Mouse (Mus musculus) lung, embryonic 14.5 days (tissue): ENCODE results near the gene Usp53. TPM values are rescaled to one million over a fixed set of nuclear protein-coding genes. Genes with fewer than 3 reads are reported as not detected.

ENCODE experiments used
- ATAC-seq: fragments of 200-750 bp; cut with Nextera tagmentation; 2 replicates; pipeline ENCODE4 v1.8.0; 2017; ENCODE audit warnings: mild to moderate bottlenecking, moderate TSS enrichment, moderate library complexity; ENCODE audit not compliant: insufficient read depth
- DNase-seq: peaks from one replicate; pipeline ENCODE4 v3.0.0-alpha.2; 2015
- H3K27ac ChIP-seq: fragments of 300-500 bp; sonication (generic); 2 replicates; pipeline ENCODE4 v1.5.1; 2014; ENCODE audit warnings: low read depth, mild to moderate bottlenecking, moderate library complexity
- H3K27me3 ChIP-seq: fragments of 300-500 bp; sonication (generic); 2 replicates; pipeline ENCODE4 v1.6.1; 2014; ENCODE audit warnings: low read length, control low read depth; ENCODE audit not compliant: insufficient read depth
- H3K36me3 ChIP-seq: fragments of 300-500 bp; sonication (generic); 2 replicates; pipeline ENCODE4 v1.6.1; 2014; ENCODE audit warnings: control low read depth; ENCODE audit not compliant: insufficient read depth
- H3K4me1 ChIP-seq: fragments of 300-500 bp; sonication (generic); 2 replicates; pipeline ENCODE4 v1.6.1; 2014; ENCODE audit warnings: antibody characterized with exemption, control low read depth; ENCODE audit not compliant: insufficient read depth
- H3K4me2 ChIP-seq: fragments of 300-500 bp; sonication (generic); 2 replicates; pipeline ENCODE4 v1.6.1; 2014; ENCODE audit warnings: mild to moderate bottlenecking
- H3K4me3 ChIP-seq: fragments of 300-500 bp; sonication (generic); 2 replicates; pipeline ENCODE4 v1.5.1; 2014; ENCODE audit warnings: low read depth, low read length
- H3K9ac ChIP-seq: fragments of 300-500 bp; sonication (generic); 2 replicates; pipeline ENCODE4 v1.6.1; 2014
- H3K9me3 ChIP-seq: fragments of 300-500 bp; sonication (generic); 2 replicates; pipeline ENCODE4 v1.6.1; 2016; ENCODE audit warnings: low read depth, low read length, control low read depth
- CTCF ChIP-seq: IDR thresholded peaks from 2 replicates; pipeline ENCODE4 v1.5.1; 2016; ENCODE audit warnings: antibody characterized with exemption, low read depth
- WGBS: fragments of 180-500 bp; shearing (Covaris S2); extraction: QIAGEN DNeasy Blood & Tissue Kit; methylation state at CpG from one replicate; pipeline ENCODE4 v1.1.7; 2014; 5-methylcytosine and 5-hydroxymethylcytosine counted together
- microRNA-seq: library from miRNA; unstranded; fragments of <30 nt; microRNA quantifications from one replicate; pipeline ENCODE4, GENCODE M21; 2016; ENCODE audit warnings: borderline number of aligned reads
- polyA plus RNA-seq: library from polyadenylated mRNA; unstranded; fragments of >200 nt; fragmentation: Nextera tagmentation; extraction: Ambion mirVana; gene quantifications from 2 replicates; pipeline ENCODE4 v1.2.1, GENCODE M21; 2014

Usp53 gene
- polyA plus RNA-seq, 1 experiment from 2014 or later, result 8.2 TPM

- H3K4me1 ChIP-seq, result no peaks in the 10 kb centered on the region
- WGBS, result 85% methylated on average over 2 of the region's 2 CpGs
- DNase-seq (no peak), ATAC-seq (no peak)
- H3K9me3 ChIP-seq, result no peaks in the 10 kb centered on the region
- no peaks in the 10 kb centered on the region for H3K27me3 ChIP-seq
- H3K36me3 ChIP-seq, result no peaks in the 10 kb centered on the region
- H3K27ac ChIP-seq, result no peak overlapping the region
- no peak overlapping the region for H3K9ac ChIP-seq
- TF ChIP-seq CTCF, result no peak
- H3K4me3 ChIP-seq, result no peak overlapping the region
- no peak overlapping the region for H3K4me2 ChIP-seq
These were observed 76.5 kb downstream of the Usp53 start for GRCm38 (mm10) chr3:122907841-122908240.

DNA sequence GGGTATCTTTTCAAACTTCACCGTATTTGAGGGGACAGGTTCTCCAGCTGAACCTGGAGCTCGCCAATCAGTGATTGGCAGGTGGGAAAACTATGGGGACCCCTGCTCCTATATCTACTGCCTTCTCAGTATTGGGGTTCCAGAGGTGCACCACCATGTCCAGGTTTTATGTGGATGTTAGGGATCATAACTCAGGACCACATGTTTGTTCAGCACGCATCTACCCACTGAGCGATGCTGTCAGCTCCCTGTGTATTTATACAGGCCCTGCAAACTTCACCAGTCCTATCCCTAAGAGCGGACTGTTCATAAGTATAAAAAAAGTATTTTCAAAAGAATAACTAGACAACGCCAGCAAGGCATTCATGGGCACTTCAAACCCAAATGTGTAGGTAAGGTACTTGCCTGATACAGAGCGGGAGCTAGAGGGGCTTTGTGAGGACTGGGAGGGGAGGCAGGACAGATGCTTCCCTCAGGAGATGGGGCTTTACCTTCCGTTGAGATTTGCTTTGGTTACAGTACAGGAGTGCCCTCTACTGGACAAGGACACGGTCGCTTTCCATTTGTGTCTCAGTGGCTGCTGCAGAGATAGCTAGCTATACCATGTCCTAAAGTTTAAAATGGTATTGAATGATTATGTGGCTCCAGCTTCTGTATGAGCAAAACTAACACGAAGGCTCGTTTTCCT, 80.4 kb downstream of the Usp53 start:
- TF ChIP-seq CTCF, result peak; percentile 87
- H3K36me3 ChIP-seq, result no peaks in the 10 kb centered on the region
- H3K27ac ChIP-seq, result no peak overlapping the region
- no peaks in the 10 kb centered on the region for H3K27me3 ChIP-seq
- 39% methylated on average over 12 of the region's 12 CpGs for WGBS
- no peak overlapping the region for H3K9ac ChIP-seq
- ATAC-seq, result peak; percentile 56; the same call in 1 of the 2 replicates
- H3K4me3 ChIP-seq, result no peak overlapping the region
- peak; percentile 90 for DNase-seq
- H3K4me2 ChIP-seq, result no peak overlapping the region
- no peaks in the 10 kb centered on the region for H3K9me3 ChIP-seq
- no peaks in the 10 kb centered on the region for H3K4me1 ChIP-seq

DNA sequence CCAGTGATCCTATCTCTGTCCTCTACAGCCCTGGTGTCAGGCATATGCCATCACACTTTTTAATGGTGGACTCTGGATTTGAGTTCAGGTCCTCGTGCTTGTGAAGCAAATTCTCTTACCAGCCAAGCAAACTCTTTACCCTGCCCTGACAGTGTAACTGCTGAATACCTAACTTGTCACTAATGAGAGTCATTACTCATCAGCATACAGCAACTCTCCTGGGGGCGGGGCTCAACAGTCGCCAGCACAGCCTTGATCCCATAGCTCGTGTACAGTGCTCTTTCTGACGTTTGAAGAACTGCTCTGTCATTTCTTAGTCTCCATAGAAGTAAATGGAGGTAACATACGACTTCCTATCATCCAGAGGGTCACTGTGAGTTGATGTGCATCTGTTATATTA, 86.1 kb downstream of the Usp53 start:
- no peaks in the 10 kb centered on the region for H3K27me3 ChIP-seq
- WGBS, result 51% methylated on average over 6 of the region's 6 CpGs
- H3K4me1 ChIP-seq, result no peaks in the 10 kb centered on the region
- TF ChIP-seq CTCF, result no peak
- H3K4me2 ChIP-seq, result no peak overlapping the region
- H3K36me3 ChIP-seq, result no peaks in the 10 kb centered on the region
- H3K9me3 ChIP-seq, result no peaks in the 10 kb centered on the region
- ATAC-seq (no peak), DNase-seq (no peak)
- H3K9ac ChIP-seq, result no peak overlapping the region
- no peak overlapping the region for H3K27ac ChIP-seq
- H3K4me3 ChIP-seq, result no peak overlapping the region

DNA sequence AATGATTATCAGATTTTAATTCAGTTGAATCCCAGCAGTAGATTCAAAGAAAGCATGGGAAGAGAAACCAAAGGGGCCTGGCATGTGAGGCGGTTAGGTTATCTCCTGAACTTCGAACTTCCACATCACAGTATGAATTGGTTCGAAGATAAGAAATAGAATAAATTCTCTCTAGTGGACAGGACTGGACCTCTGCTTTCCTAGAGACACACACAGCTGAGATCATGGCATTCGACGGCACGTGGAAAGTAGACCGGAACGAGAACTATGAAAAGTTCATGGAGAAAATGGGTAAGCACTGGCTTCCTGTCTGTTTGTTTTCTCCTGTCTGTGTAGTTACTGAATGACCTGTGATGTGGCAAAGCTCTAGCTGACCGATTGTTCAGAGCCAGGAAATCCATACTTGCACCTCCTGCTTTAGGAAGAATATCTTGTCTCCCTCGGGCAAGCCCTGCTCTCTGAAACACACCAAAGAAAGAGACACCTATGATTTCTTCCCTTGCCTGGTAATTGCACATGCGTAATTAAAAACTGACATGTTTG, 89.0 kb downstream of the Usp53 start:
- no peak for TF ChIP-seq CTCF
- Histone ChIP-seq H3K27me3 (no peaks in the 10 kb centered on the region), H3K27ac (no peak overlapping the region), H3K36me3 (no peaks in the 10 kb centered on the region), H3K4me1 (no peaks in the 10 kb centered on the region), H3K9ac (no peak overlapping the region), H3K4me3 (no peak overlapping the region), H3K9me3 (no peaks in the 10 kb centered on the region), H3K4me2 (no peak overlapping the region)
- DNase-seq, result no peak
- WGBS, result 57% methylated on average over 11 of the region's 11 CpGs
- no peak for ATAC-seq

GRCm38 (mm10) chr3:122894772-122895171, 89.5 kb downstream of the Usp53 start, which contains the start of gene Fabp2:
Gene Fabp2, plus strand, starts transcription at chr3:122895072.
- H3K27me3 ChIP-seq, result no peaks in the 10 kb centered on the region
- no peaks in the 10 kb centered on the region for H3K36me3 ChIP-seq
- no peak within 1 kb of the TSS for H3K27ac ChIP-seq
- WGBS, result 86% methylated on average over 3 of the region's 3 CpGs
- DNase-seq (no peak), ATAC-seq (no peak)
- no peak within 1 kb of the TSS for H3K4me3 ChIP-seq
- TF ChIP-seq CTCF, result no peak
- no peaks in the 10 kb centered on the region for H3K9me3 ChIP-seq
- H3K4me2 ChIP-seq, result no peak within 1 kb of the TSS
- H3K4me1 ChIP-seq, result no peaks in the 10 kb centered on the region
- H3K9ac ChIP-seq, result no peak within 1 kb of the TSS

DNA sequence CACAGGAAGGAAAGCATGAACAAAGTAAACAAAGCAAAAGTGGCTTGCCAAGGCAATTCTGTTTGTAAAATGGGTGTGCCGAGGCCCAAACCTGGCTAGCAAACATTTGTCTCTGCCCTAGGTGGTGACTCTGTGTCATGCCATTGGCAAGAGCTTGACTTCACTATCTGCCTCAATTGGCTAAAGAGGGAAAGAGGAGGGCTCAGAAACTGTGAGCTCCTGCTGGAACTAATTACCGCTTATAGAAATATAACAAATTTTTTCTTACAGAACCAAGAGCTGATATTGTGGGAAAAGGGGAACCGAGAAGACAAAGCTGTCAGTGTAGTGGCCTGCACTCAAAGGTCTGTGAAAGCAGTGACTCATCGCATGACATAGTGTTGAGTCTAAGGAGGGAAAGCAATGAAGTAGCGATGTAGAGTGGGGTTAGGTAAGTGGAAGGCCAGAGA, 95.9 kb downstream of the Usp53 start:
- Histone ChIP-seq H3K4me1 (no peaks in the 10 kb centered on the region), H3K9me3 (no peaks in the 10 kb centered on the region), H3K27me3 (no peaks in the 10 kb centered on the region), H3K4me3 (no peak overlapping the region), H3K9ac (no peak overlapping the region), H3K27ac (peak overlapping the region; percentile 42; the same call in 1 of the 2 replicates), H3K36me3 (no peaks in the 10 kb centered on the region), H3K4me2 (no peak overlapping the region)
- no peak for TF ChIP-seq CTCF
- WGBS, result 54% methylated on average over 5 of the region's 5 CpGs
- DNase-seq (peak; percentile 29), ATAC-seq (no peak)

DNA sequence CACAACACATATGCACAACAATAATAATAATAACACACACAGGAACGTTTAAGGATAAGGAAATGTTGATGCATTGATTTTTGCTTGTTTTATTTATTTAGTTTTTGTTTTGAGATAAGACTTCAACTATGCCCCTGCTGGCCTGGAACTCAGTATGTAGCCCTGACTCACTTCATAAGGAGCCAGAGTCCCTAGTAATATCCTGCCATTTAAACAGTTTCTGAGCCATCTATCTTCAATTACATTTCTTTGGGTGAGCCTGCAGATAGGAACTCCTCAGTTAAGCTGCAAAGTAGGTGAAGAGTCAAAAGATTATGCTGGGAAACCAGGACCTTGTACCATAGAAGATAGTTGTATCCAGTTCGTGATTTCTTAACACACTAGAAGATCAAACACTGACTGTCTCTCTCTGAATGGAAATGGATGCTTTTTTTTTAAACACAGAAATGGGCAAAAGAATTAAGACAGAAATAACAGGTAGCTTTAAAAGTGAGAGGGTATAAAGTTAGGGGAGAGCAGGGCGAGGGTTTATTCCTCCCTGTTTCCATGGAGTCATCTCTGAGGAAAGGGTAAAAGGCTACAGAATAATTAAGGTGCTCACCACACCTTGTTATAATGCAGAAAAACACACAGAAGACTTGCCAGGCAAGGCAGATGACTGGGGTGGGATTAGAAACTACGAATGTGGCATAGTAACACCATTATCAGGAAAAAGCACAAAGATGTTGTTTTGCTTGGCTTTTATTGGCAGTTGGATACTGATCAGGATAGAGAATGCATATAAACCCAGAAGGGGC, 96.6 kb downstream of the Usp53 start:
- H3K4me3 ChIP-seq, result no peak overlapping the region
- no peaks in the 10 kb centered on the region for H3K4me1 ChIP-seq
- peak overlapping the region; percentile 42; the same call in 1 of the 2 replicates for H3K27ac ChIP-seq
- DNase-seq, result no peak
- no peaks in the 10 kb centered on the region for H3K27me3 ChIP-seq
- 66% methylated on average over 4 of the region's 4 CpGs for WGBS
- no peak for TF ChIP-seq CTCF
- no peaks in the 10 kb centered on the region for H3K9me3 ChIP-seq
- no peak for ATAC-seq
- no peaks in the 10 kb centered on the region for H3K36me3 ChIP-seq
- no peak overlapping the region for H3K4me2 ChIP-seq
- H3K9ac ChIP-seq, result no peak overlapping the region

Small RNAs within 50 kb of the gene (microRNA-seq; reads per million reads assigned to microRNA genes)
- gene Gm22066, result not detected

Other genes with a start within 250 kb of the Usp53 start
- not detected in 2 replicates for gene Fabp2, start 89.4 kb downstream of the Usp53 start, polyA plus RNA-seq
- gene Gm10959, start 65.2 kb downstream of the Usp53 start, polyA plus RNA-seq, result not detected in 2 replicates
- 81.0 and 88.5 TPM in 2 replicates for gene 1810037I17Rik, start 60.3 kb downstream of the Usp53 start, polyA plus RNA-seq
- 0.17 and 1.2 TPM in 2 replicates for gene Myoz2, start 50.5 kb upstream of the Usp53 start, polyA plus RNA-seq